Mouse (Mus musculus): Measurements from ENCODE around the gene Etfb. TPM values are rescaled to one million over a fixed set of nuclear protein-coding genes. Genes with fewer than 3 reads are reported as not detected.
A peak's percentile ranks its signal among the peaks of the same experiment; 100 is the strongest.

Gene Etfb
- polyA plus RNA-seq, 1 experiment from 2014 or later = 760 TPM

DNA sequence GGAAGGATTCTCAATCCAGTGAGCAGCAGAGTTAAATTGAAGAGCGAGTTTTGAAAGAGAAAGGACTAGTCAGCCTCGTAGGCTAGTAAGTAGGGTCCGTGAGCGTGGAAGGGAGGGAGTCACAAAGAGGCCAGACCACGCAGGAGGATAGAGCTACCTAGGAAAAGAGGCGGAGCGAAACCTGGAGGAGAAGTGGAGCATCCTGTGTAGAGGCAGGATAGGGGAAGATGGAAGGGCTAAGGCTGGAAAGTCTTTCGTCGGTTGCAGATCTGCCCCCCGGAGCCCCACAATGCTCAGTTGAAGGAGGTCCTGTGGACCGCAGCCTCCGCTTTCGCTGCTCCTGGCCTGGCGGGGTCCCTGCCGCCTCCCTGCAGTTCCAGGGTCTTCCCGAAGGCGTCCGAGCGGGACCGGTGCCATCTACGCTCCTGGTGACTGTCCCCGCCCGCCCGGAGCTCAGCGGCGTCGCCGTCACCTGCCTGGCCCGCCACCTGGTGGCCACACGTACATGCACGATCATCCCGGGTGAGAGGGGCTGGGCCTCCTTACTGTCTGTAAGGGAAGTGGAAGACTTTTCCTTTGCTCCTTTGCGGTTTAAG is 22.3 kb downstream of the Etfb start:
- peaks cover 16% of the 10 kb centered on the region for H3K4me1 ChIP-seq (ENCODE audit: insufficient read depth)
- peak overlapping the region; percentile 24; the same call in 1 of the 2 replicates for H3K27ac ChIP-seq (ENCODE audit: low read depth)
- peak overlapping the region; percentile 49 for H3K9ac ChIP-seq (replicated peaks)

DNA sequence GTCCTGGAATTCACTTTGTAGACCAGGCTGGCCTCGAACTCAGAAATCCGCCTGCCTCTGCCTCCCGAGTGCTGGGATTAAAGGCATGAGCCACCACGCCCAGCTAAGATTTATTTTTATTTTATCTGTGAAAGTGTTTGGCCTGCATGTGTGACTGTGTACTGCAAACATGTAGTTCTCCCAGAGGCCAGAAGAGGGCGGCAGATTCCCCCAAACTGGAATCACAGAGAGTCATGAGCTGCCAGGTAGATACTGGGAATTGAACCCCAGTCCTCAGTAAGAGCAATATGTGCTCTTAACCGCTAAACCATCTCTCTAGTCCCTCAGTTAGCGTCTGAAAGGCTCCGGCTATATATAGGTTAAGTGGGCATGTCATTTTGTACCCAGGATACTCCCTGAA is 26.5 kb downstream of the Etfb start:
- Histone ChIP-seq H3K4me2 (ENCODE audit: low read depth, low read length) (no peak overlapping the region), H3K36me3 (replicated peaks; ENCODE audit: insufficient read depth, low read length) (no peaks in the 10 kb centered on the region), H3K4me3 (ENCODE audit: low read depth, low read length) (no peak overlapping the region), H3K9ac (replicated peaks) (no peak overlapping the region), H3K4me1 (ENCODE audit: insufficient read depth) (peaks cover 7% of the 10 kb centered on the region; the same call in 1 of the 2 replicates), H3K27ac (ENCODE audit: low read depth) (no peak overlapping the region), H3K27me3 (ENCODE audit: insufficient read depth, low read length) (peaks cover 8% of the 10 kb centered on the region), H3K9me3 (ENCODE audit: low read length) (no peaks in the 10 kb centered on the region)
- ATAC-seq = no peak
- peak; percentile 70 for DNase-seq
- no peak for TF ChIP-seq EP300 (IDR thresholded peaks at IDR 0.05; ENCODE audit: low read depth)
- TF ChIP-seq CTCF (IDR thresholded peaks at IDR 0.05; ENCODE audit: low read depth) = peak; percentile 72
- WGBS (ENCODE audit: insufficient replicate concordance) = 44% methylated on average over 8 of the region's 8 CpGs

More for the DNA sequence above, 22.3 kb downstream of the Etfb start:
- Histone ChIP-seq H3K4me3 (ENCODE audit: low read depth, low read length) (peak overlapping the region; percentile 60), H3K4me2 (ENCODE audit: low read depth, low read length) (peak overlapping the region; percentile 93), H3K36me3 (replicated peaks; ENCODE audit: insufficient read depth, low read length) (no peaks in the 10 kb centered on the region), H3K9me3 (ENCODE audit: low read length) (no peaks in the 10 kb centered on the region), H3K27me3 (ENCODE audit: insufficient read depth, low read length) (no peaks in the 10 kb centered on the region)
- TF ChIP-seq EP300 (IDR thresholded peaks at IDR 0.05; ENCODE audit: low read depth) (no peak), CTCF (IDR thresholded peaks at IDR 0.05; ENCODE audit: low read depth) (peak; percentile 95)
- ATAC-seq = peak; percentile 67
- DNase-seq = peak; percentile 89
- under 1% methylated on average over 33 of the region's 33 CpGs for WGBS (ENCODE audit: insufficient replicate concordance)

DNA sequence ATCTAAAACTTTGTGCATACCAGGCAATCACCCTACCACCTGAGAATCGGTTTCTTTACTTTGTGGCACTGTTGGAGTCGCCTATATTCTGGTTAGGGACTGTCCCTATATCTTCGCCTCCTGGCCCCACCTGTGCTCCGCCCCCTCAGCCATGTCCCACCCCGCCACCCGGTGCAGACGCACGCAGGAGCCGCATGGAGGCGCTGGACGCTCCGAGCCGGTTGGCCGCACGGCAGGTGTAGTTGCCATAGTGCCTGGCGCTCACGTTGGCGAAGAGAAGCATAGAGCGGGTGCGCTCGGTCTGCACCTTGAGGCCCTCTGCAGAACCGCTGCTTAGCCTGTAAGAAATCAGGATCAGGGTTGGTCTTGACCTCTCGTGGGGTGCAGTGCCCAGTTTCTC is 31.8 kb downstream of the Etfb start:
- DNase-seq (no peak), ATAC-seq (no peak)
- H3K4me1 ChIP-seq (ENCODE audit: insufficient read depth) = no peaks in the 10 kb centered on the region
- no peak overlapping the region for H3K4me2 ChIP-seq (ENCODE audit: low read depth, low read length)
- peak; percentile 27; the same call in 1 of the 2 replicates for TF ChIP-seq CTCF (IDR thresholded peaks at IDR 0.05; ENCODE audit: low read depth)
- TF ChIP-seq EP300 (IDR thresholded peaks at IDR 0.05; ENCODE audit: low read depth) = no peak
- H3K27me3 ChIP-seq (ENCODE audit: insufficient read depth, low read length) = peaks cover 35% of the 10 kb centered on the region
- no peak overlapping the region for H3K9ac ChIP-seq (replicated peaks)
- WGBS (ENCODE audit: insufficient replicate concordance) = 8% methylated on average over 23 of the region's 23 CpGs
- no peak overlapping the region for H3K27ac ChIP-seq (ENCODE audit: low read depth)
- no peaks in the 10 kb centered on the region for H3K9me3 ChIP-seq (ENCODE audit: low read length)
- no peaks in the 10 kb centered on the region for H3K36me3 ChIP-seq (replicated peaks; ENCODE audit: insufficient read depth, low read length)
- H3K4me3 ChIP-seq (ENCODE audit: low read depth, low read length) = no peak overlapping the region

DNA sequence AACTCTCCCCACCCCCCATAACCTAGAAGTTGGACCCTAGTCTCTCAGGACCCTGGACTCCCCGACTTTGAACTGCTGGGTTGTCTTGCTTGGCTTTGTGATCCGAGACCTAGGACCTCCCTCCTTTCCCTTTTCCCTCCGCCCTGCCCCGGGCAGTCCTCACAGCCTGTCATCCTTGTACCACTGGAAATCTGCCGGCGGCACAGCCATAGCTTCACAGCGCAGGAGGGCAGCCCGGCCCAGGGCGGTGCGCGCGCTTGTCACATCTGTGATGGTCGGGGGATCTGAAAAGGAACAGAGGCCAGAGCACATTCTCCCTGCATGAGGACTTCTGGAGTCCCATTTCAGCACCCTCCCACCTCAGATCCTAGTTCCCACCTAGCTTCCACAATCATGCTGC is 32.5 kb downstream of the Etfb start:
- no peak overlapping the region for H3K27ac ChIP-seq (ENCODE audit: low read depth)
- H3K9me3 ChIP-seq (ENCODE audit: low read length) = no peaks in the 10 kb centered on the region
- 2% methylated on average over 13 of the region's 13 CpGs for WGBS (ENCODE audit: insufficient replicate concordance)
- no peak for ATAC-seq
- no peak overlapping the region for H3K4me2 ChIP-seq (ENCODE audit: low read depth, low read length)
- no peaks in the 10 kb centered on the region for H3K36me3 ChIP-seq (replicated peaks; ENCODE audit: insufficient read depth, low read length)
- H3K9ac ChIP-seq (replicated peaks) = no peak overlapping the region
- H3K4me3 ChIP-seq (ENCODE audit: low read depth, low read length) = no peak overlapping the region
- peaks cover 35% of the 10 kb centered on the region for H3K27me3 ChIP-seq (ENCODE audit: insufficient read depth, low read length)
- no peaks in the 10 kb centered on the region for H3K4me1 ChIP-seq (ENCODE audit: insufficient read depth)
- no peak for DNase-seq
- TF ChIP-seq CTCF (IDR thresholded peaks at IDR 0.05; ENCODE audit: low read depth) (no peak), EP300 (IDR thresholded peaks at IDR 0.05; ENCODE audit: low read depth) (no peak)

DNA sequence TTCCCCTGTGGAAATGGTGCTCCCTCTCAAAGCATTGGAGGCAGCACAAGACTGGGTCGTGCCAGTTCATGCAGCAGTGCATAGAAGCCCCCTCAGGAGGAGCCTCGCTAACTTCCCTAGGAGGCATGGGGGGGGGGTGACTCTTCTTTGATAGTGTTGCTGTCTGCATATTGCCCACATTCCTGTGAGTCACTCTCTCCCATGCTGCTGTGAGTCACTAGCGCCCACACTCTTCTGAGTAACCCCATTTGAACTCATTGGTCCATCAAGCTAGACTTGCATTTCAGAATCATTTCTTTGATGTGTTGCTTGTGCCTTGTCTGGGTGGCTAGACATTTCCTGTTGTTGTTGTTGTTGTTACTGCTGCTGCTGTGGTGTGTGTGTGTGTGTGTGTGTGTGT is 37.3 kb downstream of the Etfb start:
- DNase-seq (no peak), ATAC-seq (no peak)
- Histone ChIP-seq H3K4me2 (ENCODE audit: low read depth, low read length) (no peak overlapping the region), H3K9me3 (ENCODE audit: low read length) (no peaks in the 10 kb centered on the region), H3K27me3 (ENCODE audit: insufficient read depth, low read length) (peaks cover 18% of the 10 kb centered on the region), H3K9ac (replicated peaks) (no peak overlapping the region), H3K4me1 (ENCODE audit: insufficient read depth) (no peaks in the 10 kb centered on the region), H3K36me3 (replicated peaks; ENCODE audit: insufficient read depth, low read length) (no peaks in the 10 kb centered on the region), H3K27ac (ENCODE audit: low read depth) (no peak overlapping the region), H3K4me3 (ENCODE audit: low read depth, low read length) (no peak overlapping the region)
- WGBS (ENCODE audit: insufficient replicate concordance) = 50% methylated on average over 3 of the region's 3 CpGs
- TF ChIP-seq CTCF (IDR thresholded peaks at IDR 0.05; ENCODE audit: low read depth) (no peak), EP300 (IDR thresholded peaks at IDR 0.05; ENCODE audit: low read depth) (no peak)

DNA sequence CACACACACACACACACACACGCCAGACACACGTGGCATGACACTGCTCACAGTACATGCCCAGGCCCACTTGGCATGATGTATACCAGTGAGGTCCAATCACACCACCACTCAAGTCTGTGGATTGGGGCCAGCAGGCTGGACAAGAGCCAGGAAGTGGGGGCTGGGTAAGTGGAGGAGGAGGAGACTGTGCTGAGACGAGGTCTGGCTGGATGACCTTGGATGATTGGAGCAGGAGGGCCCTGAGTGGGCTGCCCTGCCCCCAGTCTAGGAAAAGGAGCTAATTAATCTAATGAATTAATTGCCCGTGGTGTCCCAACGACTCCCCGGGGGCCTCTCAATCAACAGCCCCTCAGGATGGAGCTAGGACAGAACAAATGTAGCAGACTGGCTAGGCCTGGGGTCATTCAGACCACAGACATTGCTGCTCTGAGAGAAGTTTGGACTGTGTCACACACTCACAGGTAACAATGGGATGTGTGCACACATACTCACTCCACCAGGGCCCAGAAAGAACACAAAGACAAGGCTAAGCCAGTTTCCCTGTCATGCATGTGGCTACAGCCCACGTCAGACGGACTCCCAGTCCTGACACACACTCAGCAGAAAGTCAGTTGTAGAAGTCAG is 38.3 kb downstream of the Etfb start:
- WGBS (ENCODE audit: insufficient replicate concordance) = 67% methylated on average over 8 of the region's 8 CpGs
- ATAC-seq (no peak), DNase-seq (no peak)
- no peaks in the 10 kb centered on the region for H3K4me1 ChIP-seq (ENCODE audit: insufficient read depth)
- peaks cover 8% of the 10 kb centered on the region; the same call in 1 of the 2 replicates for H3K27me3 ChIP-seq (ENCODE audit: insufficient read depth, low read length)
- no peak overlapping the region for H3K27ac ChIP-seq (ENCODE audit: low read depth)
- H3K36me3 ChIP-seq (replicated peaks; ENCODE audit: insufficient read depth, low read length) = no peaks in the 10 kb centered on the region
- H3K4me2 ChIP-seq (ENCODE audit: low read depth, low read length) = no peak overlapping the region
- H3K9me3 ChIP-seq (ENCODE audit: low read length) = no peaks in the 10 kb centered on the region
- no peak overlapping the region for H3K4me3 ChIP-seq (ENCODE audit: low read depth, low read length)
- no peak overlapping the region for H3K9ac ChIP-seq (replicated peaks)
- TF ChIP-seq CTCF (IDR thresholded peaks at IDR 0.05; ENCODE audit: low read depth) (no peak), EP300 (IDR thresholded peaks at IDR 0.05; ENCODE audit: low read depth) (no peak)
